Mouse (Mus musculus) cerebellum, adult 9-10 months (tissue): ENCODE data around the gene Gm3854.

ENCODE experiments used
- DNase-seq: peaks from one replicate; pipeline ENCODE4 v3.0.0; 2022

Gene Gm3854

DNA sequence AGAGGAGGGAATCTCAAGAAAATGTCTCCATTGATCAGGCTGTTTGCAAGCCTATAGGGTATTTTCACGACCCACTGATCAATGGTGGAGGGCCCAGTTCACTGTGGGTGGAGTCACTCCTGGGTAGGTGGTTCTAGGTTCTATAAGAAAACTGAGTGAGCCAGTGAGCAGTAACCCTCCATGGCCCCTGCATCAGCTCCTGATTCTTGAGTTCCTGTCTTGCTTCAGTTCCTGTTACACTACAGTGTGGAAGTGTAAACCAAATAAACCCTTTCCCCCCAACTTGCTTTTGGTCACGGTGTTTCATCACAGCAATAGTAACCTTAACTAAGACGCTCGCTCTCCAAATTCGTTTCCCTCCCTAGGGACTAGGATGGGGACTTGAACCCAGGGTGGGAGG, 45.4 kb downstream of the Gm3854 start:
- no peak for DNase-seq

DNA sequence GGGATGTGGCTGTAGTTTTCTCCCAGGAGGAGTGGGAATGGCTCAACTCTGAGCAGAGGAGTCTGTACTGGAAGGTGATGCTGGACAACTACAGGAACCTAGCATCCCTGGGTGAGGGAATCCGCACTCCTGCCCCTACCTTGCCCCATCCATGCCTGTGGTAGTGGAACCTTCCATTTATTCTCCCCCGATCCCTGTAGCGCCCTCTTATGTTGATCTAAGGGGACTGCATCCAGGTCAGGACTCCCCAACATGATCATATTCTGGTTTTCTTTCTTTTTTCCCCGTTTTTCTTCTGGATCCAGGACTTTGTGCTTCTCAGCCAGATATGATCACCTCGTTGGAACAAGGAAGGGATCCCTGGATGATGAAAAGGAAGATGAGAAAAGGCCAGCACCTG, 45.9 kb downstream of the Gm3854 start:
- DNase-seq: no peak

DNA sequence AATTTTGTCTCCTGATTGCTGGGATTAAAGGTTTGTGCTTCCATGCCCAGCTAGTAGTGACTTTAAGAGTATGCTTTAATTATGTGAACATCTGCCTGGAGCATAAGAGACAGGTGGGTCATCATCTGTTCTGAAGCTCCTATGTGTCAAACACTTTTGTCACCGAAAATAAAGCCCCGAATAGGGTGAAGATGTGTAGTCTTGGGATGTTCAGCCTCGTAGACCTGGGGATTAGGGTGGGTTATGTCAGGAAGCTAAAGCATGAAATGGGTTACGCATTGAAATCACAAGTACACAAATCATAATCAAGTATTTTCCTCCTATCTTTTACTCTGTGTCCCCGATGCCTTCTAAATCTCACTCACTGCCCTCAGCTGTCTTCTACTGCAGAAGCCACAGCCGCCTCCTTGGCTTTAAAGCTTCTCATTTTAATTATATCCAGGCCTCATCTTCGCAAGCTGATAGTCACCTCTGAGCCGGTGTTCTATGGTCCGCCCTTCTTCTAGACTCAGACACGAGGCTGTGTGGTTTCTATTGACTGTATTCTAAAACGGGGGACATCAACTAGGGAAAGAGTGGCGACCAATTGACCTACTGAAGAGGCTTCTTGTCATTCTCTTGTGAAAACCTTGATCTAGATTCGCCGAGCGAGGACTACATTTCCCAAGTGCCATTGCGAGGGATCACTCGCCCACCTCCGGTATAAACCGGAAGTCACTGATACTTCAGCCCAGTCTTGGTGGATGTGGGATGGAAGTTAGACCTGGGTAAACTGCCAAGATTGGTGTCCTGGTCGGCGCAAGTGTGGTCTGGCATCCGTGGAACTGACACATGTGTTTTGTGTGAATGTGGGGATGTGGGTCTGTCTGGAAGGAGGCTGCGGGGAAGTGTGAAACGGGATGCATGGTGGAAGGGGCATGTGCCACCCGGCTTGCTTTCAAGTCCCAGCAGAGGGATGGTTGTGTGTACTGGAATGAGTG, 54.7 kb downstream of the Gm3854 start, which contains the start of gene Smim17:
Gene Smim17, plus strand, starts transcription at position 720 of the 980 bp plus-strand sequence.
- DNase-seq: peak; percentile 83
